Mouse (Mus musculus): ENCODE results near the gene Ctsa.

- TF ChIP-seq POLR2A (IDR thresholded peaks at IDR 0.05; ENCODE audit: low read depth, low read length): no peak
- TF ChIP-seq CTCF (conservative IDR thresholded peaks at IDR 0.05; ENCODE audit: insufficient read depth, insufficient read length, low read depth, low read length): no peak
These were observed 34.3 kb downstream of the Ctsa start for GRCm38 (mm10) chr2:164866741-164867551.
